Mouse (Mus musculus) neural tube, embryonic 12.5 days (tissue): ENCODE measurements around the gene Ciz1. TPM values are rescaled to one million over a fixed set of nuclear protein-coding genes. Genes with fewer than 3 reads are reported as not detected.
"Not testable (repeated sequence)": the region's sequence is repeated elsewhere in the genome, so short reads cannot be mapped to it uniquely, and the experiment has no call there.

Experiments used
- ATAC-seq: fragments of 200-750 bp; cut with Nextera tagmentation; 2 replicates; pipeline ENCODE4 v1.8.0; 2017; ENCODE audit warnings: low read depth, mild to moderate bottlenecking, moderate TSS enrichment, moderate library complexity; ENCODE audit not compliant: low FRiP score
- H3K27ac ChIP-seq: fragments of 300-500 bp; sonication (generic); 2 replicates; pipeline ENCODE4 v1.5.1; 2016
- H3K27me3 ChIP-seq: fragments of 300-500 bp; sonication (generic); replicated peaks from 2 replicates; pipeline ENCODE4 v1.6.1; 2016; ENCODE audit warnings: mild to moderate bottlenecking
- H3K36me3 ChIP-seq: fragments of 300-500 bp; sonication (generic); 2 replicates; pipeline ENCODE4 v1.6.1; 2016; ENCODE audit warnings: mild to moderate bottlenecking
- H3K4me1 ChIP-seq: fragments of 300-500 bp; sonication (generic); 2 replicates; pipeline ENCODE4 v1.6.1; 2016
- H3K4me2 ChIP-seq: fragments of 300-500 bp; sonication (generic); replicated peaks from 2 replicates; pipeline ENCODE4 v1.6.1; 2016; ENCODE audit warnings: mild to moderate bottlenecking
- H3K4me3 ChIP-seq: fragments of 300-500 bp; sonication (generic); 2 replicates; pipeline ENCODE4 v1.5.1; 2016
- H3K9ac ChIP-seq: fragments of 300-500 bp; sonication (generic); 2 replicates; pipeline ENCODE4 v1.6.1; 2016; ENCODE audit warnings: mild to moderate bottlenecking
- H3K9me3 ChIP-seq: fragments of 300-500 bp; sonication (generic); 2 replicates; pipeline ENCODE4 v1.6.1; 2016; ENCODE audit warnings: mild to moderate bottlenecking
- WGBS: fragments of 180-500 bp; shearing (Covaris S2); methylation state at CpG from one replicate; pipeline ENCODE4 v1.1.7; 2016; 5-methylcytosine and 5-hydroxymethylcytosine counted together
- polyA plus RNA-seq: library from polyadenylated mRNA; unstranded; fragments of >200 nt; fragmentation: Nextera tagmentation; extraction: Ambion mirVana; gene quantifications from 2 replicates; pipeline ENCODE4 v1.2.1, GENCODE M21; 2016

Gene Ciz1
- polyA plus RNA-seq, 1 experiment from 2014 or later, result 57.6 TPM

GRCm38 (mm10) chr2:32353836-32354235 is 1.7 kb downstream of the Ciz1 start:
- 82% methylated on average over 6 of the region's 6 CpGs for WGBS
- Histone ChIP-seq H3K9me3 (no peaks in the 10 kb centered on the region), H3K4me1 (peaks cover 32% of the 10 kb centered on the region), H3K4me3 (no peak overlapping the region), H3K9ac (no peak overlapping the region), H3K27ac (no peak overlapping the region), H3K36me3 (no peaks in the 10 kb centered on the region), H3K4me2 (no peak overlapping the region), H3K27me3 (0 out of 2 replicates have a peak, but pooled peaks cover 6% of the 10 kb centered on the region)
- no peak for ATAC-seq

DNA sequence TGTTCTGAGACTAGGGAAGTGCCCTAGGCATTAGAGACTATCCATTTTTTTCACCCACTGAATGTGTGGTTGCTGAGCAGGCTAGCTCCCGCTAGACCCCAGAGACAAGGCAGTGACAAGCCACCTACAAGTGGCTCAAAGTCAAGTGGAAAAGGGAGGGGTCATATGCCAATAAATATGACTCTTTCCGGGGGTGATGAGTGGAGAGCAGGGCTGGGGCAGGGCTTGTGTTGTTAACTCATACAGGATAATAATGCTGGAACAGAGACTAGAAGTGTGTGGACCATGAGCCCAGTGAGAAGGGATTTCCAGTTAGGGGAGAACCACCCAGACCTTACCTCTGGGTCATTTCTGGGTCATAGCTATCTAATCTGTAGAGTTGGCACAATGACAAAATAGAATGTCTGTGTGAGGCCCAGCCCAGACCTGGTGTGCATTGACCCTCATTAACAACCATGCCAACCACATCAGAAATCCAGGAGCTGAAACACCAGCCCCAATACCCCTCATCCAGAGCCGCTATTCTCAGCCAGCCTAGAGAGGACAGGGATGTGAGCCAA is 2.3 kb downstream of the Ciz1 start:
- no peak overlapping the region for H3K4me2 ChIP-seq
- H3K4me3 ChIP-seq, result no peak overlapping the region
- H3K27me3 ChIP-seq, result 0 out of 2 replicates have a peak, but pooled peaks cover 6% of the 10 kb centered on the region
- no peaks in the 10 kb centered on the region for H3K9me3 ChIP-seq
- H3K27ac ChIP-seq, result no peak overlapping the region
- H3K9ac ChIP-seq, result no peak overlapping the region
- no peak for ATAC-seq
- H3K36me3 ChIP-seq, result no peaks in the 10 kb centered on the region
- WGBS, result 90% methylated on average over 3 of the region's 3 CpGs
- peaks cover 32% of the 10 kb centered on the region for H3K4me1 ChIP-seq

- no peak for ATAC-seq
- 0 out of 2 replicates have a peak, but pooled peaks cover 2% of the 10 kb centered on the region for H3K27me3 ChIP-seq
- H3K9ac ChIP-seq, result no peak overlapping the region
- no peak overlapping the region for H3K27ac ChIP-seq
- no peaks in the 10 kb centered on the region for H3K36me3 ChIP-seq
- H3K4me2 ChIP-seq, result no peak overlapping the region
- no peak overlapping the region for H3K4me3 ChIP-seq
- WGBS, result 82% methylated on average over 10 of the region's 10 CpGs
- no peaks in the 10 kb centered on the region for H3K9me3 ChIP-seq
- peaks cover 18% of the 10 kb centered on the region for H3K4me1 ChIP-seq
These were observed 4.1 kb downstream of the Ciz1 start for GRCm38 (mm10) chr2:32356216-32356615.

- no peak overlapping the region for H3K4me3 ChIP-seq
- H3K36me3 ChIP-seq, result no peaks in the 10 kb centered on the region
- WGBS, result 63% methylated on average over 3 of the region's 3 CpGs
- no peak overlapping the region for H3K4me2 ChIP-seq
- H3K27ac ChIP-seq, result no peak overlapping the region
- H3K9me3 ChIP-seq, result no peaks in the 10 kb centered on the region
- peaks cover 7% of the 10 kb centered on the region; the same call in 1 of the 2 replicates for H3K27me3 ChIP-seq
- no peak for ATAC-seq
- peaks cover 9% of the 10 kb centered on the region for H3K4me1 ChIP-seq
- H3K9ac ChIP-seq, result no peak overlapping the region
These were observed 5.6 kb downstream of the Ciz1 start for GRCm38 (mm10) chr2:32357710-32358109.

DNA sequence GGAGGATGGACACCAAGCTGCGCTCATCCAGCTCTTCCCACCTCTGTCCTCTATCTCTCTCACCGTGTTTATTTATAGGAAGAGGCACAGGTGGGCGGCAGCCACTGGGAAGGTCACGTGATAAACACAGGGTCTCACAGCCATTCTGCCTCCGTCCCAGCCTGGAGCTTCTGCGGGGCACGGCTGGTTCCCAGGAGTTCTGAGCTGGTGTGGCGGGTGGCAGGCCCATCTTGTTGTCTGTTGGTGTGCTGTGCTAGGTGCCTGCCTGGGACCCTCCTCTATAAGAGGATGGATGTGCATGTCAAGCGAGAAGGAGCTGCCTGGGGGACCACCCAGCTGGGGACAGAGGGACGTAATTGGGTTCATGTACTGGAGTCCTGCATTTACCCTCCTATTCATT is 6.3 kb downstream of the Ciz1 start:
- H3K9ac ChIP-seq, result no peak overlapping the region
- peaks cover 7% of the 10 kb centered on the region for H3K4me1 ChIP-seq
- H3K4me2 ChIP-seq, result no peak overlapping the region
- no peak overlapping the region for H3K27ac ChIP-seq
- H3K9me3 ChIP-seq, result no peaks in the 10 kb centered on the region
- H3K4me3 ChIP-seq, result no peak overlapping the region
- H3K36me3 ChIP-seq, result no peaks in the 10 kb centered on the region
- no peak for ATAC-seq
- 76% methylated on average over 10 of the region's 10 CpGs for WGBS
- H3K27me3 ChIP-seq, result peaks cover 7% of the 10 kb centered on the region; the same call in 1 of the 2 replicates

DNA sequence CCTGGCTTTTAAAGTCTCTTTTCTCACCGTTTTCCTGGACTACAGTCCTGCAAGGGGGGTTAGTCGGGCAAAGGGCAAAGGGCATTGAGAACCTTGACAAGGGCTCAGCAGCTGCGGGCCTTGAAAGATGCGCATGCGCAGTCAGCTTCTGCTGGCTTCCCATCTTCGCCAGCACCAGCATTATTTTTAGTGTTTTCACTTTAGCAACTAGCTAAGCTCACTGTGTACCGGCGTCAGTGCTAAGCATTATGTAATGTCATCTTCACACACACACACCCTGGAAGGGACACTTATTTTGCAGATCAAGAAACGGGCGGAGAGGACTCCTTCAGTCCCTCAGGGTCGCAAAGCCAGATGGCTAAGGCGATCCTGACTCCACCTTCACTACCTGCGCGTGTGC is 8.6 kb downstream of the Ciz1 start:
- H3K9ac ChIP-seq, result no peak overlapping the region
- WGBS, result 4% methylated on average over 14 of the region's 14 CpGs
- H3K36me3 ChIP-seq, result peaks cover 7% of the 10 kb centered on the region
- H3K27me3 ChIP-seq, result peaks cover 7% of the 10 kb centered on the region; the same call in 1 of the 2 replicates
- no peak for ATAC-seq
- H3K9me3 ChIP-seq, result no peaks in the 10 kb centered on the region
- no peak overlapping the region for H3K27ac ChIP-seq
- peak overlapping the region; percentile 64 for H3K4me2 ChIP-seq
- peaks cover 16% of the 10 kb centered on the region for H3K4me1 ChIP-seq
- peak overlapping the region; percentile 28 for H3K4me3 ChIP-seq

- no peaks in the 10 kb centered on the region for H3K9me3 ChIP-seq
- peaks cover 16% of the 10 kb centered on the region for H3K4me1 ChIP-seq
- H3K9ac ChIP-seq, result 0 out of 2 replicates have a peak overlapping the region, but pooled peaks have one; percentile 13
- peaks cover 10% of the 10 kb centered on the region for H3K36me3 ChIP-seq
- peak overlapping the region; percentile 28 for H3K4me3 ChIP-seq
- under 1% methylated on average over 24 of the region's 24 CpGs for WGBS
- no peak overlapping the region for H3K27ac ChIP-seq
- 0 out of 2 replicates have a peak, but pooled peaks have one; percentile 35 for ATAC-seq
- peak overlapping the region; percentile 64 for H3K4me2 ChIP-seq
- peaks cover 5% of the 10 kb centered on the region; the same call in 1 of the 2 replicates for H3K27me3 ChIP-seq
These were observed 9.3 kb downstream of the Ciz1 start for GRCm38 (mm10) chr2:32361437-32361836.

DNA sequence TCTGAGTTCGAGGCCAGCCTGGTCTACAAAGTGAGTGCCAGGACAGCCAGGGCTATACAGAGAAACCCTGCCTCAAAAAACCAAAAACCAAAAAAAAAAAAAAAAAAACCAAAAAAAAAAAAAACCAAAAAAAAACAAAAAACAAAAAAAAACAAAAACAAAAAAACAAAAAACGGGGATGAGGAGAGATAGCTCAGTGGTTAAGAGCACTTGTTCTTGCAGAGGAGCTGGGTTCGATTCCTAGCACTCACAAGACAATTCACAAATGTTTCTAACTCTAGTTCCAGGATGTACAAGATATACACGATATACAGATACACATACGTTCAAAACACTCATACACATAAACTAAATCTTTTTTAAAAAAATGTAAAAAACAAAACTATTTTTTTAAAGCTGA is 10.1 kb downstream of the Ciz1 start:
- H3K27ac ChIP-seq, H3K9me3 ChIP-seq, H3K9ac ChIP-seq, ATAC-seq, H3K27me3 ChIP-seq: not testable (repeated sequence)
- peak overlapping the region; percentile 73 for H3K4me3 ChIP-seq
- 41% methylated on average over 5 of the region's 5 CpGs for whole genome bisulfite sequencing
- H3K4me1 ChIP-seq, result peaks cover 16% of the 10 kb centered on the region
- H3K36me3 ChIP-seq, result peaks cover 18% of the 10 kb centered on the region
- peak overlapping the region; percentile 93 for H3K4me2 ChIP-seq

DNA sequence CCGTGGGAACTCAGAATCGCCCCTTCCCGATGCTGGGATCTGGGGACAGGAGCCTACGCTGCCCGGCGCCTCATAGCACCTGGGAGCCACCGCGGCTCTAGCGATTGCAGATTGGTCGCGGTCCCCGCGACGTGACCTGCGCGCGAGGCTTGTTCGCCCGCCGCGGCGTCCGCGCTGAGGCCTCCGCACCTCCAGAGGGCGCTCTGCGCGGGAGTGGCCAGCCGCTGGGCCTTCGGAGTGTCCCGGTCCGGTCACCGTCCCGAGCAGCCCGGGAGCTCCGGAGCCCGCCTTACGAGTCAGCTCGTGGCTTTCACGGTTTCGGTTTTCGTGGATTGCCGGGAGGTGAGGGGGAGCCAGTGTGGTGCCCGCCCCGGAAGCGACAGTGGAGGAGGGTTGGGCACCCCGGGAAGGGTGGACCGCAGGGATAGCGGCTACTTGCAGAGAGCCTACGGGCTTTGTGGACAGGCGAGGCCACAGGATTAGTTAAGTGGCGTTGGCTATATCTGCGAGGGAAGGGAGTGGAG is 10.8 kb downstream of the Ciz1 start:
- H3K9me3 ChIP-seq, result no peaks in the 10 kb centered on the region
- H3K27me3 ChIP-seq, result peaks cover 5% of the 10 kb centered on the region; the same call in 1 of the 2 replicates
- H3K4me2 ChIP-seq, result peak overlapping the region; percentile 93
- peak overlapping the region; percentile 42 for H3K27ac ChIP-seq
- WGBS, result under 1% methylated on average over 53 of the region's 53 CpGs
- H3K4me3 ChIP-seq, result peak overlapping the region; percentile 73
- H3K4me1 ChIP-seq, result peaks cover 16% of the 10 kb centered on the region
- H3K36me3 ChIP-seq, result peaks cover 23% of the 10 kb centered on the region
- ATAC-seq, result peak; percentile 77
- H3K9ac ChIP-seq, result peak overlapping the region; percentile 75

DNA sequence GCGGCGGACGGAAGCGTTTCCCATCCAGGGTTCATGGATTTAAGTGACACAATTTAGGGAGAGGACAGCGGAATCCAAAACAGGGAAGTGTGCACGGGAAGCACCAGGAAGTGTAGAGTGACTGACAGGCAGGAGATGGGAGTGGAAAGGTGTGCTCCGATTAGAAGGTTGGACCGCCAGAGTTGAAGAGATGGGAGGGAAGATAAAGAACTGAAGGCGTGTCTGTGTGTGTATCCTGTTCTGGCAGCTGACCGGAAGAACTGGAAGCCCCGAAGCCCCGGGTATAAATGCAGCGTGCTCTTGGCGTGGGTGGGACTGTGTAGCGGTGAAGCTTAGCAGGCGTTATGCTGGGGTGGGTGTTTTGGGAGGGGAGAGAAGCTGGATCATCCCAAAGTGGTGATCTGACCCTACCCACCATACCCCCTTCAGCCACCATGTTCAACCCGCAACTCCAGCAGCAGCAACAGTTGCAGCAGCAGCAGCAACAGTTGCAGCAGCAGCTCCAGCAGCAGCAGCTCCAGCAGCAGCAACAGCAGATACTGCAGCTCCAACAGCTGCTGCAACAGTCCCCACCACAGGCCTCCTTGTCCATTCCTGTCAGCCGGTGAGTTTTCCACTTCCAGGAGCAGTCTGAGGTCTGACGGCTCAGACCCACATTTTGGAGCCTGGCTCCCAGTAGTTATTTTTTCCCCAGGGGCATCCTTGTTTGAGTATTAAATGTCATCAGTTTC is 11.4 kb downstream of the Ciz1 start:
- ATAC-seq, result peak; percentile 17; the same call in 1 of the 2 replicates
- H3K27ac ChIP-seq, result peak overlapping the region; percentile 42
- H3K36me3 ChIP-seq, result peaks cover 28% of the 10 kb centered on the region
- H3K27me3 ChIP-seq, result peaks cover 5% of the 10 kb centered on the region; the same call in 1 of the 2 replicates
- H3K4me1 ChIP-seq, result peaks cover 16% of the 10 kb centered on the region
- peak overlapping the region; percentile 73 for H3K4me3 ChIP-seq
- H3K4me2 ChIP-seq, result peak overlapping the region; percentile 93
- no peaks in the 10 kb centered on the region for H3K9me3 ChIP-seq
- 11% methylated on average over 19 of the region's 19 CpGs for WGBS
- peak overlapping the region; percentile 75 for H3K9ac ChIP-seq

DNA sequence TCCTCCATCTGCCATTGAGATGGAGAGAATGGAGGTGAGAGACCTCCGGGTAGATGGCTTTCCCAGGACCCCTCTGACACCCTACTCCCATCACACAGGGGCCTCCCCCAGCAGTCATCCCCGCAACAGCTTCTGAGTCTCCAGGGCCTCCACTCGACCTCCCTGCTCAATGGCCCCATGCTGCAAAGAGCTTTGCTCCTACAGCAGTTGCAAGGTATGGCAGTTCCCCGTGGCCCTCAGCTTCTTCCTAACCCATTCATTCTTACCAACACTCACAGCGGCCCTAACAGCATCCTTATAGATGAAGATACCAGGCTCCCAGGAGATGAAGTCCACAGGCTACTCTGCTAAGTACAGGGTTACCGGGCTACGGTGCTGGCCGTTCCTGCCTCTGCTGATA is 12.0 kb downstream of the Ciz1 start:
- WGBS, result 91% methylated on average over 8 of the region's 8 CpGs
- no peak for ATAC-seq
- H3K4me2 ChIP-seq, result peak overlapping the region; percentile 93
- H3K4me3 ChIP-seq, result peak overlapping the region; percentile 73; the same call in 1 of the 2 replicates
- no peak overlapping the region for H3K27ac ChIP-seq
- peaks cover 31% of the 10 kb centered on the region for H3K36me3 ChIP-seq
- H3K4me1 ChIP-seq, result peaks cover 16% of the 10 kb centered on the region
- H3K27me3 ChIP-seq, result peaks cover 5% of the 10 kb centered on the region; the same call in 1 of the 2 replicates
- no peak overlapping the region for H3K9ac ChIP-seq
- no peaks in the 10 kb centered on the region for H3K9me3 ChIP-seq

DNA sequence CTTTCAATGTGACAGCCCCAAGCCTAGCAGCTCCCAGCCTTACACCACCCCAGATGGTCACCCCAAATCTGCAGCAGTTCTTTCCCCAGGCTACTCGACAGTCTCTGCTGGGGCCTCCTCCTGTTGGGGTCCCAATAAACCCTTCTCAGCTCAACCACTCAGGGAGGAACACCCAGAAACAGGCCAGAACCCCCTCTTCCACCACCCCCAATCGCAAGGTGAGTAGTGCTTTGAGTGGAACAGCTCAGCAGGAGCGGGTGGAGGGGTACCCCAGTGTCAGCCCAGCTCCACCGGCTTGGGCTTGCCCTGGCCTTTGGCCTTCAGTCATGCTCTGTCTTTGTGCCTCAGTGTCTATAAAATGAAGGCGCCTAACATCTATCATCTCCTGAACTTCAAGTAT is 15.2 kb downstream of the Ciz1 start:
- Histone ChIP-seq H3K4me1 (peaks cover 10% of the 10 kb centered on the region), H3K9ac (no peak overlapping the region), H3K4me2 (no peak overlapping the region), H3K27me3 (no peaks in the 10 kb centered on the region), H3K36me3 (peaks cover 62% of the 10 kb centered on the region), H3K4me3 (no peak overlapping the region), H3K27ac (no peak overlapping the region), H3K9me3 (no peaks in the 10 kb centered on the region)
- no peak for ATAC-seq
- 93% methylated on average over 5 of the region's 5 CpGs for WGBS
